Mouse (Mus musculus): Measurements from ENCODE around the gene Guca2a.

The Guca2a gene

DNA sequence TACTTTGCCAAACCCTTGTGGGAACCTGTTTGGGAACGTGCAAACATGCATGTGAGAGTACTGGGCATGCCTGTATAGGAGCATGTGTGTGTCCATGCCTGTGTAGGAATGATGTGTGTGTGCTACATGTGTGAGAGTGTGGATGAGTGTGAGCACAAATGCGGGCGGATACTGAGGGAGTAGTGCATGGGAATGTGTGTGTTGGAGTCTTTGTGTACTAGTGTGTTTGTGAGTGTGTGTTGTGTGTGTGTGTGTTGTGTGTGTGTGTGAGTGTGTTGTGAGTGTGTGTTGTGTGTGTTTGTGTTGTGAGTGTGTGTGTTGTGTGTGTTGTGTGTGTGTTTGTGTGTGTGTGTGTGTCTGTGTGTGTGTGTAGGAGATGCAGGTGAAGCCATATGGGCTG, 30.7 kb downstream of the Guca2a start:
- TF ChIP-seq CTCF (conservative IDR thresholded peaks at IDR 0.05; ENCODE audit: low read length) (no peak), NANOG (IDR thresholded peaks at IDR 0.05; ENCODE audit: borderline replicate concordance, low read length) (no peak), POU5F1 (IDR thresholded peaks at IDR 0.05; ENCODE audit: borderline replicate concordance, low read length) (no peak)
- Histone ChIP-seq H3K4me3 (replicated peaks; ENCODE audit: low read length) (no peak overlapping the region), H3K4me1 (replicated peaks; ENCODE audit: low read depth, low read length) (peaks cover 10% of the 10 kb centered on the region), H3K36me3 (ENCODE audit: insufficient read depth, low read length) (no peaks in the 10 kb centered on the region), H3K27me3 (ENCODE audit: insufficient read depth, low read length) (peaks cover 12% of the 10 kb centered on the region), H3K9me3 (ENCODE audit: low read length) (no peaks in the 10 kb centered on the region)

DNA sequence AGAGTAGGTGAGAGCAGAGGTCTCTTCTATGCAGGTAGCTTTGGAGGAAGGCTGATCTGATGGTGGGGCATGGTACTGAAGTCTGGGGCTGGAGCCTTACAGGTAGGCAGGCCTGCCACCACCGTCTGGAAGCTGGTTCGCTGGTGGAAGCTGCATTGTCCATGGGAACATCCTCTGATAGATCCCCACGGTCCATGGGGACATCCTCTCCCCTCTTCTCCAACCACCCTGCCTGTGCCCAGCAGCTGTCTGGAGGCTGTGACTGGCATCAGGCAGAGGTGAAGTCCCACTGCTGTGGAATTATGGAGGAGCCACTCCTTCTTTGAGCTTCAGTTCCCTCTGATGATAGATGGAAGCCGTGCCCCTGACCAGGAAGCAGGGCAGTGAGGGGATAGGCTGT, 31.1 kb downstream of the Guca2a start:
- peaks cover 10% of the 10 kb centered on the region for H3K4me1 ChIP-seq (replicated peaks; ENCODE audit: low read depth, low read length)
- no peaks in the 10 kb centered on the region for H3K36me3 ChIP-seq (ENCODE audit: insufficient read depth, low read length)
- no peak overlapping the region for H3K4me3 ChIP-seq (replicated peaks; ENCODE audit: low read length)
- peaks cover 12% of the 10 kb centered on the region for H3K27me3 ChIP-seq (ENCODE audit: insufficient read depth, low read length)
- TF ChIP-seq NANOG (IDR thresholded peaks at IDR 0.05; ENCODE audit: borderline replicate concordance, low read length) (no peak), CTCF (conservative IDR thresholded peaks at IDR 0.05; ENCODE audit: low read length) (no peak)
- H3K9me3 ChIP-seq (ENCODE audit: low read length) = no peaks in the 10 kb centered on the region

DNA sequence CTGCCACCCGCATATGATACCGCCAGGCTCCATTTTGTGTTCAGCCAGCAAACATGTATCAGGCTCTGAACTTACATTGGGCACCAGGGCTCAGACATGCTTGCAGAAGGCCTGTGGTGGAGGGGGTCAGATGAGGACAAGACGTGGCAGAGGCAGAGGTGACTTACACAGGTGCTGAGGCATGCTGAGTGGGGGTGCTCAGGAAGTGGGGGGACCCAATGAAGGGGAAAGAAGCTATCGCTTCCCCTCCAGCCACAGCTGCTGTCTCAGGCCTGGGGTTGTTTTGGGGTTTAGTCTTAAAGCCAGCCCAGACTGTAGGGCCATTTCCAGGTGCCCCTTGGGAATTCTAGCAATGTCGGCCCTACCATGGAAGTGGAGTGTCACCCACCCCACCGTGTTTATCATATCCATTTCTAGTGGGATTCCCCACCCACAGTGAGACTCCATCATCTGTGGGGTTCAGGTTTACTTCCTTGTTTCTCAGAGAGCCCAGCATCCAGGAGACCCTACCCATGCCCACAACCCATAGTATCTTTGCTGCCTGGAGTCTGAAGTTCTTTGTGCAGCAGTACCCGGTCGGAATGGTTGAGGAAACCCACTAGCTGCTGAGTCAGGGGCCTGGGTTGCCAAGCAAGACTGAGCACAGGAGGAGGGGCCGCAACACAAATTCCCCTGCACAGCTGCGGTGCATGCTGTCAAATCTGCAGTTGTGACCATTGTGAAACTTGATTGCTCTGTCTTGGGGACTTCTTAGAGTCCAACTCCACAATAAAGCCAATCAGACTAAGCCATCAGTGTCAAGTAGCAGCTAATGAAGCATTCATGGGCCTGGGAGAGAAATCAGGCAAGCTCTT, 32.1 kb downstream of the Guca2a start:
- Histone ChIP-seq H3K4me3 (replicated peaks; ENCODE audit: low read length) (no peak overlapping the region), H3K27me3 (ENCODE audit: insufficient read depth, low read length) (peaks cover 12% of the 10 kb centered on the region), H3K4me1 (replicated peaks; ENCODE audit: low read depth, low read length) (peaks cover 10% of the 10 kb centered on the region), H3K9me3 (ENCODE audit: low read length) (no peaks in the 10 kb centered on the region), H3K36me3 (ENCODE audit: insufficient read depth, low read length) (no peaks in the 10 kb centered on the region)
- TF ChIP-seq POU5F1 (IDR thresholded peaks at IDR 0.05; ENCODE audit: borderline replicate concordance, low read length) (no peak), NANOG (IDR thresholded peaks at IDR 0.05; ENCODE audit: borderline replicate concordance, low read length) (no peak), CTCF (conservative IDR thresholded peaks at IDR 0.05; ENCODE audit: low read length) (no peak)

DNA sequence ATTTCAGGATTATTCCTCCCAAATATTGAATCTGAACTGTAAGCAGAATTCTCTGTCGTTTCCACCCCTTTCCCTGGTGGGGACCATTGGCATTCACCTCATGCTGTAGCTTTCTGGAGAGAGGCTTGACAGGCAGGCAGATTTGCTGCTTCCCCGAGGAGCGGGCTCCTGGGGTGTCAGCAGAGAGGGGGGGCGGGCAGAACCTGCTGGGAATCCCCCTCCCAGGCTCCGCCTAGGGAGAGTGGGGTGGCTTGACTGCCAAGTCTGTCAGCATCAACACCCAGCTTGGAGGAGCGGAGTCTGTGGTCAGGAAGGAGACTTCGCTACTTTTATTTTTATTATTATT, 32.7 kb downstream of the Guca2a start:
- Histone ChIP-seq H3K27me3 (ENCODE audit: insufficient read depth, low read length) (peaks cover 12% of the 10 kb centered on the region), H3K4me3 (replicated peaks; ENCODE audit: low read length) (no peak overlapping the region), H3K4me1 (replicated peaks; ENCODE audit: low read depth, low read length) (peaks cover 10% of the 10 kb centered on the region), H3K9me3 (ENCODE audit: low read length) (no peaks in the 10 kb centered on the region), H3K36me3 (ENCODE audit: insufficient read depth, low read length) (no peaks in the 10 kb centered on the region)
- TF ChIP-seq POU5F1 (IDR thresholded peaks at IDR 0.05; ENCODE audit: borderline replicate concordance, low read length) = no peak
- TF ChIP-seq NANOG (IDR thresholded peaks at IDR 0.05; ENCODE audit: borderline replicate concordance, low read length) = no peak
- no peak for TF ChIP-seq CTCF (conservative IDR thresholded peaks at IDR 0.05; ENCODE audit: low read length)

GRCm38 (mm10) chr4:119670736-119671135, 33.2 kb downstream of the Guca2a start:
- H3K27me3 ChIP-seq (ENCODE audit: insufficient read depth, low read length) = peaks cover 12% of the 10 kb centered on the region
- no peaks in the 10 kb centered on the region for H3K9me3 ChIP-seq (ENCODE audit: low read length)
- H3K36me3 ChIP-seq (ENCODE audit: insufficient read depth, low read length) = no peaks in the 10 kb centered on the region
- H3K4me1 ChIP-seq (replicated peaks; ENCODE audit: low read depth, low read length) = peaks cover 10% of the 10 kb centered on the region
- no peak for TF ChIP-seq CTCF (conservative IDR thresholded peaks at IDR 0.05; ENCODE audit: low read length)
- TF ChIP-seq NANOG (IDR thresholded peaks at IDR 0.05; ENCODE audit: borderline replicate concordance, low read length) = no peak
- no peak for TF ChIP-seq POU5F1 (IDR thresholded peaks at IDR 0.05; ENCODE audit: borderline replicate concordance, low read length)
- H3K4me3 ChIP-seq (replicated peaks; ENCODE audit: low read length) = no peak overlapping the region

DNA sequence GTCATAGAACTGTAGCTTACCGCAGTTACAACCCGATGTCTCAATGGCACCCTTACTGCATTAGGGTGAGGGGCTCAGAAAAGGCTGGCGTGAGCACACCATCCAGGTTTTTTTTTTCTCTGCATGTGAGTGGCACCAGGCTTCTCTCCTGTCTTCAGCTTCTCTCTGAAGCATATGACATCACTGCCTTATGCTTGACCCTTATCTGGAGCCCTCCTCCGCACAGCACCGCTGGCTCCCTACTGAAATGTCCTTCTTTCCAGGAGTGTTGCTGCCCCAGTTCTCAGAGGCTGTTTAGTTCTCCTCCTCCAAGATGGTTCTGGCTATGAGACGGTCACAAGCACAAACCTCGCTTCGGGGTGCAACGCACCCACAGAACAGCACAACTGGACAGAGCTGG, 33.7 kb downstream of the Guca2a start:
- Histone ChIP-seq H3K4me3 (replicated peaks; ENCODE audit: low read length) (no peak overlapping the region), H3K9me3 (ENCODE audit: low read length) (no peaks in the 10 kb centered on the region), H3K4me1 (replicated peaks; ENCODE audit: low read depth, low read length) (peaks cover 5% of the 10 kb centered on the region; the same call in 1 of the 2 replicates), H3K36me3 (ENCODE audit: insufficient read depth, low read length) (no peaks in the 10 kb centered on the region), H3K27me3 (ENCODE audit: insufficient read depth, low read length) (peaks cover 12% of the 10 kb centered on the region)
- no peak for TF ChIP-seq POU5F1 (IDR thresholded peaks at IDR 0.05; ENCODE audit: borderline replicate concordance, low read length)
- TF ChIP-seq NANOG (IDR thresholded peaks at IDR 0.05; ENCODE audit: borderline replicate concordance, low read length) = no peak
- TF ChIP-seq CTCF (conservative IDR thresholded peaks at IDR 0.05; ENCODE audit: low read length) = no peak

DNA sequence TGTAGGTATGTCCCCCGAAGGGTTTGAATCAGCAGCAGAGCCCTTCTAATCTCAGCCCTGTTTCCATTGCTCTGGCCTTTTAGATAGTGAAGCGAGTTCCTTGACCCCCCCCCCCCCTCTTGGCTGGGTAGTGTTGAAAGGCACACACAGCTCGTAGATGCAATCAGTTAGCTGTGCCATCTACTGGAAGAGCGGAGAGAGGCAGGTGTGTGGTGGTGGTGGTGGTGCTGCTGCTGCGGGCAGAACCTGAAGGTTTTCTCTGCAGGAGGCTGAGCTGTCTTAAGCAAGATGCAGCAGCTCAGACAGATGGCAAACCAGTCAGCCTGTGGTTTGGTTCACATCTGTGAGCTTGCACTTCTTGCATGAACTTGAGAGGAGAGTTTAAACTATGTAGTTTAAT, 35.2 kb downstream of the Guca2a start:
- no peak for TF ChIP-seq NANOG (IDR thresholded peaks at IDR 0.05; ENCODE audit: borderline replicate concordance, low read length)
- 0 out of 2 replicates have a peak, but pooled peaks have one; percentile 5 for TF ChIP-seq CTCF (conservative IDR thresholded peaks at IDR 0.05; ENCODE audit: low read length)
- TF ChIP-seq POU5F1 (IDR thresholded peaks at IDR 0.05; ENCODE audit: borderline replicate concordance, low read length) = no peak
- Histone ChIP-seq H3K9me3 (ENCODE audit: low read length) (no peaks in the 10 kb centered on the region), H3K27me3 (ENCODE audit: insufficient read depth, low read length) (peaks cover 12% of the 10 kb centered on the region), H3K36me3 (ENCODE audit: insufficient read depth, low read length) (no peaks in the 10 kb centered on the region), H3K4me3 (replicated peaks; ENCODE audit: low read length) (no peak overlapping the region), H3K4me1 (replicated peaks; ENCODE audit: low read depth, low read length) (peaks cover 9% of the 10 kb centered on the region)

GRCm38 (mm10) chr4:119682596-119682995, 45.1 kb downstream of the Guca2a start:
- H3K27me3 ChIP-seq (ENCODE audit: insufficient read depth, low read length) = 0 out of 2 replicates have a peak, but pooled peaks cover 4% of the 10 kb centered on the region
- peaks cover 20% of the 10 kb centered on the region for H3K4me1 ChIP-seq (replicated peaks; ENCODE audit: low read depth, low read length)
- H3K9me3 ChIP-seq (ENCODE audit: low read length) = peaks cover 25% of the 10 kb centered on the region
- H3K4me3 ChIP-seq (replicated peaks; ENCODE audit: low read length) = no peak overlapping the region
- no peak for TF ChIP-seq POU5F1 (IDR thresholded peaks at IDR 0.05; ENCODE audit: borderline replicate concordance, low read length)
- TF ChIP-seq CTCF (conservative IDR thresholded peaks at IDR 0.05; ENCODE audit: low read length) = no peak
- TF ChIP-seq NANOG (IDR thresholded peaks at IDR 0.05; ENCODE audit: borderline replicate concordance, low read length) = no peak
- H3K36me3 ChIP-seq (ENCODE audit: insufficient read depth, low read length) = no peaks in the 10 kb centered on the region
